Mouse (Mus musculus) cerebellum, postnatal 25 days (tissue): ENCODE data around the gene Spats2l.

Source experiments
- DNase-seq, 2 experiments: peaks; one replicate each; pipeline ENCODE4 v3.0.0; 2021; ENCODE audit warnings: mixed read lengths in 2 of 2

The Spats2l gene

GRCm38 (mm10) chr1:57826245-57826644, 52.3 kb downstream of the Spats2l start:
- DNase-seq, result no peak

GRCm38 (mm10) chr1:57833145-57833544, 59.2 kb downstream of the Spats2l start:
- no peak for DNase-seq

GRCm38 (mm10) chr1:57835128-57835527, 61.2 kb downstream of the Spats2l start:
- DNase-seq, result no peak

- DNase-seq, result no peak
Observed at GRCm38 (mm10) chr1:57836686-57837317, 62.8 kb downstream of the Spats2l start.

- DNase-seq, result no peak
Observed at GRCm38 (mm10) chr1:57839863-57840262, 65.9 kb downstream of the Spats2l start.

- no peak for DNase-seq
Observed at GRCm38 (mm10) chr1:57845054-57845722, 71.2 kb downstream of the Spats2l start.

GRCm38 (mm10) chr1:57846856-57847698, 73.1 kb downstream of the Spats2l start:
- DNase-seq, result no peak

GRCm38 (mm10) chr1:57849087-57849486, 75.1 kb downstream of the Spats2l start:
- no peak for DNase-seq

GRCm38 (mm10) chr1:57849916-57850315, 76.0 kb downstream of the Spats2l start:
- DNase-seq, result no peak

GRCm38 (mm10) chr1:57851871-57852270, 77.9 kb downstream of the Spats2l start:
- DNase-seq, result no peak

GRCm38 (mm10) chr1:57852562-57853271, 78.8 kb downstream of the Spats2l start:
- peak in 1 of 2 experiments; percentile 10 for DNase-seq

GRCm38 (mm10) chr1:57857799-57858198, 83.8 kb downstream of the Spats2l start:
- no peak for DNase-seq

GRCm38 (mm10) chr1:57862024-57862423, 88.1 kb downstream of the Spats2l start:
- no peak for DNase-seq

GRCm38 (mm10) chr1:57868651-57869050, 94.7 kb downstream of the Spats2l start:
- no peak for DNase-seq

- DNase-seq, result no peak
Observed at GRCm38 (mm10) chr1:57872006-57872405, 98.0 kb downstream of the Spats2l start.

GRCm38 (mm10) chr1:57873996-57874395, 100.0 kb downstream of the Spats2l start:
- no peak for DNase-seq

- DNase-seq, result no peak
Observed at GRCm38 (mm10) chr1:57875109-57875508, 101.1 kb downstream of the Spats2l start.

GRCm38 (mm10) chr1:57875512-57875911, 101.5 kb downstream of the Spats2l start:
- peak; percentile 11 to 21 for DNase-seq

GRCm38 (mm10) chr1:57878957-57879356, 105.0 kb downstream of the Spats2l start:
- no peak for DNase-seq

- DNase-seq, result no peak
Observed at GRCm38 (mm10) chr1:57884867-57885266, 110.9 kb downstream of the Spats2l start.

- DNase-seq, result no peak
Observed at GRCm38 (mm10) chr1:57889803-57890202, 115.8 kb downstream of the Spats2l start.

- DNase-seq, result peak in 1 of 2 experiments; percentile 17
Observed at GRCm38 (mm10) chr1:57890259-57890902, 116.4 kb downstream of the Spats2l start.
